Mouse (Mus musculus) T-cell, adult 2 months (primary cell): ENCODE measurements around the gene Best3.

Source experiments
- DNase-seq: peaks from one replicate; pipeline ENCODE4 v3.0.0; 2022; ENCODE audit warnings: low spot score

Best3 gene

DNA sequence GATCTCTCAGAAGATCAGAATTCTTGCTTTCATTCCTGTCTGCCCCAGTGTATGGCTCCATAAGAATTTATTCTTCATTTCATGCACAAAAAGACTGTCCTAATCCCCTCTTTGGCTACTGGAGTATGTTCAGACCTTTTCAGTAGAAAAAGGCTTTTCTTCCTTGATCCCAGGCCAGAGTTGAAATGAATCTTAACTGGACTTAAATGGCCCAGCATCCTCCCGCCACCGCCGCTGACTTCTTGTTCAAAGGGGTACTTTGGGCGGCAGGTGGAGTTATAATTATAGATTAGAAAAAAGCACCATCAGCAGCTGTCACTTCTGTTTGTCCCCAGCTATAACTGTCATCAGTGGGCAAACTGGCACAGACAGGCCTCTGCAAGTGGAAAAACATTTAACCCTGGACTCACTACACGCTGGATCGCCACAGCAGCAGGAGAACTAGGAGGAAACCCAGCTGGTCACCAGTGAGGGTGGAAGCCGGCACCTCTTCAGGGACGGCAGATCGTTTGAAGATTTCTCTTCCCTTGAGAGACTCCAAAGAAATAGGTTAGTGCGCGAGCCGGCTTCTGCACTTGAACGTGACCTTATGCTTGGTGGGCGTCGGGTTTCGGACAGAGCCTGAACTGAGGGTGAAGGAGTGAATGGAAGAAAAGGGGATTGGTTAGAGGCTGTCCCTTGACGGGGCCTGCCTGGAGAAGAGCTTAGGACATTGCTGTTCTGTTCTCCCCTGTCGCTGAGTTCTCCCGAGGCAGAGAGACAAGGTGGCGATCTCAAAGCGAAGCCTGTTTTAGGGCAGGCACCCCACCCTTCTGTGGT lies at the start of gene Best3:
Best3 (plus strand) TSS at position 51 of the 819 bp plus-strand sequence.
- no peak for DNase-seq

DNA sequence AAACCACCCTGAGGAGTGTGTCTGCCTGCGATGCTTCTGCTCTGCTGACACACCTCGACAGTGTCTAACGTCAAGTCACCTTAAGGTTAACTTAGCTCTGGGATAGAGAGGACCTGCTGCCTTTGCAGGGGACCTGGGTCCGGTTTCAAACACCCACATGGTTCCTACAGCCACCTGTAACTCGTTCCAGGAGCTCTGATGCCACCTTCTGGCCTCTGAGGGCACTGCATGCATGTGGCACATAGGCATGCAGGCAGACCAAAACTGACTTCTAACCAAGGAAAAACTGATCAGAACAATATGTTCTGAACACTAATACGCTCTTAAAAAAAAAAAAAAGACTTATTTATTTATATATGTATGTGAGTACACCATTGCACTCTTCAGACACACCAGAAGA lies 43.1 kb upstream of the Best3 start:
- peak; percentile 42 for DNase-seq

DNA sequence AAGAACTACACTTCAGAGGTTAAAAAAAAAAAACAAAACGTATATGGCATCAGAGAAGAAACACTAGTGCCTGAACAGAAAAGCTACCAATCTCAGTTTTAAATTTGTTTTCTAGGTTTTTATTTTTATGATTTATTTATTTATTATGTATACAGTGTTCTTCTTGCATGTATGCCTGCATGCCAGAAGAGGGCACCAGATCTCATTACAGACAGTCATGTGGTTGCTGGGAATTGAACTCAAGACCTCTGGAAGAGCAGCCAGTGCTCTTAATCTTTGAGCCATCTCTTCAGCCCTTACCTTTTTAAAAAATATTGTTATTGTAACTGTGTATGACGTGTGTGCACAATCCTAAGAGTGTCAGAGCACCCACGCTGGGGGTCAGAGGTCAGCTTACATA lies 42.0 kb upstream of the Best3 start:
- no peak for DNase-seq

DNA sequence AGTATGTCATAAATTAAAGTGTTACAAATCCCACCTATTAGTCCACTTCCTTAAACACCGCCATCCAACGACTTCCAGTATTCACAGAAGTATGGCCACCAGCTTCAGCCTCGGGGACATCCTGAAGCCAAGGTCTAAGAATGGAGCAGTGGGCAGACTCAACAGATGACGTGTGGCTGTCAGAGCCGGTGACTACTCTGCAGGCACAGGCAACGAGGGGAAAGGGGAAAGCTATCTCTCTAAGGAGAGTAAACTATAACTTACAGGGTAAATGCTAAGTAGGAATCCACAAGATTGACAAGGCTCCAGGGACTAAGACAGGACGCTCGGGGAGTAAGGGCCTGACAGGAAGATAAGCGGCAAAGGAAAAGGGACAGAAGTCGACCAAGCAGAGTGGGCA lies 41.2 kb upstream of the Best3 start:
- DNase-seq = no peak

DNA sequence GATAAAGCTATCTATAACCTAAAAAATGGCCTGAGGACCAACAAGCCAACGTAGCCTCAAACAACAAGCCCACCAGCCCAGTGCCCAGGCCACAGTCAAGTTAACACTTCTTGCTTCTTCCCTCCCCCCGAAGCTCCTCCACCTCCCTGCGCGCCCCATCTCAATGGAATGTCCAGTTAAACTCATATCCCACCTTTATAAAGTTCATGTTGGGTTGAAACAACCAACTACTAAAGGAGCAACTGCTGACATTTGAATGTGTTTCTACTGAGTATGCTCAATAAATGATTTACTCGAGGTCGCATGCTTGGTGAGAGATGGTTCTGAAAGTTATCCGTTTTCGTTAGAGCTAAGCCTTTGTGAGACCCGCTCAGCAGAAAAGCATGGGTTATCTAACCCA lies 37.7 kb upstream of the Best3 start:
- DNase-seq = no peak

DNA sequence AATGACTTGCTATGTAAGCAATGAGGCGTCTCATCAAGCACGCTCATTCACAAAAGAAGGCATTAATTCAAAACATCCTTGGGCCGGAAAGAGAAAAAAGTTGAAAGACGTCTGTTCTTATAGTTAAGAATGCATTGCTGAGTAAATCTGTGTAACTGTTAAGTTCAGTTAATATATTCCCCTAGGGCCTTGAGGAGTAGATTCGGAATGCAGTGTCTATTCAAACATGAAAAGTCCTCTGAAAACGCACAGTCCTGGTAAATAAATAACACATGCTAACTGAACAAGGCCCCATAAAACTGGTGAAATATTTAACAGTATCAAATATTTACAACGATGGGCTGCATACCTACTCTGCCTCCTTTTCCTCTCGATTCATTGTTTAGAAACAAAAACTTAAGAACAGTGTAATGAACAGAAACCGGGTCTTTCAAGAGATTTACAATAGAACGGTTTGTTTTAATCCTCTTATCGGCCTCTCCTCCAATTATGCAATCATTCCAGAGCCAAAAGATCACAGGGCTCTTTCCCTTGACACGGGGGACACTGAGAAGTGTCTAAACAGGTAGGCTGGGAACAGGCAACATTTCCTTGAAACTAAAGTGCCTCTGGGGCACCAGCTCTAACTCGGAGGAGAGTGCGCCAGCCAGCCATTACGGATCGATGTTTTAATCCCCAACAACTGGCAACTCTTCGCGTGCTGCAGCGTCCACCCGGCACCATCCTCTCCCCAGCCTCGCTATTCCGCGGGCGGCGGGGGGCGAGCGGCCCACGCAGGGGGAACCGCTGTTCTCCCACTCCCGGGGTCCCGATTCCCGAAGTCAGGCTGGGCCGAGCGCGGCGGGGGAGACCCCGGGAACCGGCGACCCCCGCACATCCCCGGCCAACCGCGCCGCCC lies 36.8 kb upstream of the Best3 start:
- DNase-seq = peak; percentile 35

DNA sequence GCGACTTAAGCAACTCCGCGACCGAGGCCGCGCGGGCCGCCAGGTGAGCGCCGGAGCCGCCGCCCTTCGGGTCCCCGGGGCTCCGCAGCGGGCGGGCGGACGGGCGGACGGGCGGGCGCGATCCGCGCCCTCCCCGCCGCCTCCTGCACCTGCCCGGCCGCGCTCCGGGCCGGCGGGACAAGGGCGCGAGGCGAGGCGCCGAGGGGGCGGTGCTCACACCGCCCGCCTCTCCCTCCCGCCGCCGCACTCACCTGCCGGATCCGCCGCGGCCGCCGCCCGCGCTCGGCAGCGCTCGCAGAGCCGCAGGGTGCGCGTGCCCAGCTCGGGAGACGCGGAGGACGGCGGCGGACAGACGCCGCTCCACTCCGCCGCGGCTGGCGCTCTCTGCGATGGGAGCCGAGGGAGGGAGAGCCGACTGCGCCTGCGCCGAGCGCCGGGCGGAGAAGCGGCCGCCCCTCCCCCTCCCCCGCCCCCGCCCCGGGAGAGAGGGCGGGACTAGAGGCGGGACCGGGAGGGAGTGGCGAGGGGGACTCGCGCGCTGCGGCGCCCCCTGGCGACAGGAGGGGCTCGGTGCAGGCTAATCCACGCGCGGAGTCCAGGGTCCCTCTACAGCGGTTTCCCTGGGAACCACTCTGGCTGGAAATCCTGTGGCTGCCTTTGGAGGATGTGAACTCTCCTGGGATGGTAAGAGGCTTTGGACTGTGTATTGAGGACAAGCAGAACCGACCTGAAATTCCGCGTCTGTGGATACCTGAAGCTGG lies 35.9 kb upstream of the Best3 start, which contains the start of gene Rab3ip:
Rab3ip (minus strand) TSS at position 761 of the 761 bp plus-strand sequence.
- DNase-seq = peak; percentile 88

DNA sequence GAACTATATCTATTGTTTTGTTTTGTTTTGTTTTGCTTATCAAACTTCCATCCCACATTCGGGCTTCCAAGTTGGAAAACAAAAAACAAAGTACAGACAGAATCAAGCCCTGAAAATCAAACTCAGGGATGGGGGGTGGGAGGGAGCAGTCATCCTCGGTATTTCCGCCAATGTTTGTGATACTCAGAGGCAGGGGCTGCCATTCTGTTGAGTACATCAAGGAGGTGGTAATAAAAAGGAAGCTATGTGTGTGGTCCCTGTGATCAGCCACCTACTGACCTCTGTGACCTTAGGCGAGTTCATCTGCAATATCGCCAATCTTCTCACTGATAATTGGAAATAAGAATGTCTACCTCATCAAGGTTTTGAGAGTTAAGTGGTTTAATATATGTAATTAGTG lies 35.2 kb upstream of the Best3 start:
- DNase-seq = no peak

DNA sequence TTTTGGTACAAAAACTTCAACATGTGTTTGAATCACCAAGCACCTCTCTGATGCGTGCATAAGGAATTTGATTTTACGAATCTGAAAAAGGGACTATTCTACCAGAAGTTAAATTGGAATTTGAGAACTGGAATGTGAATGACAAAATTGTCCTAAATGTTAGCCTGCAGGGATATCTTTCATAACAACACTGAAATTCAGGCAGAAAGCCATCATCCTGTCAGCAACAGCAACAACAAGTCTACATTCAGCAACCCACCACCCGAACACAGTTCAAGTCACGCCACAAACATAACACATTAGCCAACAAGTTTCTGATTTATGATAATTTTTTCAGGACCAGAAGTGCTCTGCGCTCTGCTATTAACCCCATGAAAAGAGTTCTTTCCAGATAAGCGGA lies 30.9 kb upstream of the Best3 start:
- DNase-seq = no peak

DNA sequence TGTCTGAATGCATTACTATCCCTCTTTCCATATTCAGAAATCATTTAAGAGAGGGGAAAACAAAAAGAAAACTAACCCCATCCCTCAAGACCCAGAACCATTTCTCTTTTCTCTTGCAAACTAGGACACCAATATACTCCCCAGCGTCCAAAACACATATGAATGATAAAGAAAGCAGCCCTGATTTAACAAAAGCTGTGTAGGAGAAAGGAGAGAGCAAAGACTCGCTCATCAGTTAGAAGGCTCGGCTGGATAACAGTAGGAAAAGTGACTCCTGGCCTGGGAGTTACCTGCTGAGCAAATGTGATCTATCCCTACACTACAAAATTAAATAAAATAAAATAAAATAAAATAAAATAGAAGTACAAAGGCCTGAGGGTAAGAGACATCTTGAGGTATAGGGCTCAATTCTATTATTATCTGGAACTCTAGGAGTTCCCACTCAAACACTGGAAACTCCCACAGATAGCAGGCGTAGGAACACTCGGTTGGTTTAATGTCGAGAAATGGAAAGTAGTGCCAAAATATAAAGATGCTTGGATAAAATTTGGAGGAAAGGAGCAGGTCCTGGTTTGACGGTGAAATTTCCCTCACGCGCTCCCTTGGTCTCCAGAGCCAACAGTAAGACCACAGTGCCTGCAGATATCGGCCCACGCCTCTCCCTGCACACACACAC lies 29.5 kb upstream of the Best3 start:
- no peak for DNase-seq

DNA sequence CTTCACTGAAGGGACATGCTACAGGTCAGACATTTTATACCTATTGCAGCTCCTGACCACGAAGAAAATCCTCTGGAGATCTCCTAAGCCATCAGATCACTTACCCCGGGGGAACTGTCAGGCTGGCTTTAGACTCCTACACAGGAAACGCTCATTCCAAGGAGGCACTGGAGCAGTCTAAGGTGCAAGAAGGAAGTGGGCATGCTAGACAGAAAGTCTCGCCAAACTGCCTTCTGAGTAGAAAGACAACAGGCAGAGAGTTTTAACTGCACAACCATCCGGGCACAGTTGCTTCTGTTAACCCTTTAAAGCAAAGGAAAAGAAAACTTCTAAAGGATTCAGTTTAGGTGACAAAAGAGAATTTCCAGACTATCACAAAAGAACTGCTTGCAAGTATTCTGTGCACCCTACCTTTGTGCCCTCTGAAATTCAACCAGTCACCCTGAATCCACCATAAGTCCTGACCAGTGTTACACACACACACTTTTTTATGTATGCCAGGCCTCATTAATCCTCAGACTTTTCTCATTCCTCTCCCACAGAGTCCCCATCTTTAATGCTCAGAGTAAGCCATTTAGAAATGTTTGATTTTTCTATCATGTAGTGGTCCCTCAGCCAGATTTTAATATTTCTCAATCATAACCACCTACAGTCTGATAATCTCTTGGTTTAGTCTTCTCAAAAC lies 28.1 kb upstream of the Best3 start:
- DNase-seq = no peak

DNA sequence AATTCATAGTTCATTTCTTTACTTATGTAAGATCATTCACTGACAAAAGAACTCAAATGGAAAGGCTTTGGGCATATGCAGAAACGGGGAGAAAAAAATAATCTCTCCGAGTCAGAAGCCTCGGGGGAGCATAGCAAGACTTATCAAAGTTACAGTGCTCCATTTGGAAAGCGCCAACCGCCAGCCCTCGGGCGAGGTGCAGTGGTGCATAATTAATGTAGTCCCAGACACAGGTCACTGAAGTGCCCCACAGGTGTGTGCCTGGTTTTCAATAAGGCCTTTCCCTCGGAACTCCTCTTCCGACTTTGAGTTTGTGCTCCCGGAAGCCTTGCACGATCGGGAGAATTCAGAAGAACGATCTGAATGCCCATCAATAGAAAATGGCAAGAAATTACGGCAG lies 24.0 kb upstream of the Best3 start:
- no peak for DNase-seq

DNA sequence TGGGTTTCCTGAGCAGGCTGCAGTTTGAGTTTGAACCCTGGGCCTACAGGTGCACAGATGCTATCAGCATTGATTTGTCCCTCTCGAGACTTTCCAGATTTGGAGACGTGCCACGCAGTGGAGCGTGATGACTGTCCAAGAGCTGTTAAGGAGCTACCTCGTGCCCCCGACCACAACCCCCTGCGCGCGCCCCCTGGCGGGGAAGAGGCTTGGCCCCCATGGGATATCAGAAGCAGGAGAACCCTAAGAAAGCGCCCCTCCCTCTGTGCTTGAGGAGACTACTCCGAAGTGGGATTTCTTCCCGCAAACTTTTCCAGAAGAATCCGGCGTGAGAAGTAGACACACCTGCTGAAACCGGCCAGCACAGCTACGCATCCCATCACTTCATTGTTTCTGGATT lies 23.3 kb upstream of the Best3 start:
- peak; percentile 12 for DNase-seq

DNA sequence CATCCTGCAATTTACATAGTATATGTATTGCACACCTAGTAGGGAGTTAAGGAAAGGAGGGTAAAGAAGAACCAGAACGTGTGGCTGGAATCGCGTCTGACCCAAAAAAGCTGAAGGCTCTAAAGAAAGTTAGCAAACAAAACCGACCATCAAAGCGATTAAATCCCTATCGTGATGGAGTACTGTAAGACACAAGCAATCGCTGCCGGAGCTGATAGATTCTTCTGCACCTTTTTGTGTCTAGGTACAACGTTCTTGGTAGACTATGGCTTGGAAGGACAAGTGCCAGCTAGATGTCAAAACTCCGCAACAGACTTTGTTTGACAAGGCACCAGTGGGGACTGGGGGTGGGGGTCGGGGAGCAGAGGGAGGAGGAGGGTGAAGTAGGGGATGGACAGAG lies 22.0 kb upstream of the Best3 start:
- DNase-seq = no peak

DNA sequence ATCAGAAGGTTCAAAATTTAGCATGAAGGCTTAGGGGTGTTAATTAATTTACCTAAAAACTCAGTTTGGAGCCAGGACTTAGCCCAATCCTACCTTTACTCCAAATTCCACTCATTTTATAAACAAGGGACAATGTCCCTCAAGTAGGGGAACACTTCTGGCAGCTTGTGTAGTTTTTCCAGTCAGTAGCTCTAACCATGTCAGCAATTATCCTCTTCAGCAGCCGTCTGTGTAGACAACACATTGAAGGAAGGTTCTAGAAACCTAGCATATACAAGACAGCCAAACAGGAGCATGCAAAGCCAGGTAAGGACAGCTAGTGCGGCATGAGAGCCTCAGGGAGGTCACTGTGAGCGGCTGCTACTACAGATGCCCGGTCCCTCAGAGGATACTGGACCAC lies 21.5 kb upstream of the Best3 start:
- no peak for DNase-seq

DNA sequence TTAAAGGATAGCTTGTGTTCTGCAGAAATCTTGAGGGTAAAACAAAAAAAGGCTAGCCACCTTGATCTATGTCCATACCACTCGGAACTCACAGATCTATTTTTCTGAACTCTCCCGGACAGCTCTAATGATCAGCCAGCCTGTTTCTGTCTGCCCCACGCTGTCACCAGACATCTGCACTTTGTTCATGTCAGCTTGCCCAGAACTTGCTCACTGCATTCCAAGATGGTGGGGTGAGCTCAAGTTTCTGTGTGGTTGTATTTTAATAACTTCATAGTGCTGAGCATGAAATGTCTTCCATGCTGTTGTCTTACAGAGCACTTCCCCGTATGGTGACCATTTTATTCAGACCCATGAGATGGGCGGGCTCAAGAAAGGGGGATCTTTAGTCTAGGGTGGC lies 20.8 kb upstream of the Best3 start:
- no peak for DNase-seq

DNA sequence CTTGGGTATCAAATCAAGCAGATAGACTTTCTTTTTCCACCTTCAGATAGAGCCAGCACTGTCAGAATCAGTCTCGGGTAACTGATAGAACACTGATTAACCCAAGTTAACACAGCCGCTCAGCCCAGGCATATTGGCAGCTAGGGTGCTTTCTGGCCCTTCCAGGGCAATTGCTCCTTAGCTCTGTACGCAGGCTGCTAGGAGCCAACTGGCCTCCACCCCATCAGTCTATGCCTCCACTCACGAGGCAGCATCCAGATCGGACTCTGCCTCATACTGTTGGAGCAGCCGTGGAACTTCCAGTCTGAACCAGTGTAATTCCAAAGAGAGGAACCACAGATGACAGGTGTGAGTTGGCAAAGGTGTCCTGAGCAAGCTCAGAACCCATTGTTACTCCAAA lies 20.0 kb upstream of the Best3 start:
- no peak for DNase-seq

DNA sequence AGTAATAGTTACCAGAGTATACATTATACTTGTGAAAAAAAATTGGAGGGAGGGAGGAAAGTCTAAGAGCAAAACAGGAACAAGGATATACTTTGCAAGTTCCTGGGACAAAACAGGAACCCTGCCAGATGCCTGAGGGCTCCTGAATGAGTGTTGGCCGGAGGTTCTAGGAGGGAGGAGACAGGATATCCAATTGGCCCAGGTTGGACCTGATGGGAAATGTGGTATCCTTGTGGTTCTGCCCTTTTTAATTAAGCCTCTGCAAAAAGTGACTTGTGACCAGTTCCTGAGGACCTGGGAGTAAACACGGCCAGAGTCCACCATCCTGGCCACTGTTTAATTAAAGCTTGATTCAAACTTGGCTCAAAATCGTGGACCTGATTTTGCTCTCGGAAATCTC lies 17.4 kb upstream of the Best3 start:
- DNase-seq = no peak

DNA sequence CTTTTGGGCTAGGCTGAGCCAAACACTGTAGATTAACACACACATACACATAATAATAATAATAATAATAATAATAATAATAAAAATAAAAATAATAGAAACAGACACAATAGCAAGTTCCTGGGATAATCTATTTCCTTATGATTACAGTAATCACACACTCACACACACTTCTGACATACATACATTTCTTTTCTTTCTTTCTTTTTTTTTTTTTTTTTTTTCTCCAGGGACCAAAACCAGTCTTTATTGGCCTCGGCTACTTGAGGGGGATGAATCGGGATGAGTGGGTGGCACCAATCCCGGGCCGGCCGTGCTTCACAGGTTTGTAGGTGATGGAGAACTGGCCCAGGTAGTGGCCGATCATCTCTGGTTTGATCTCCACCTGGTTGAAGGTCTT lies 13.6 kb upstream of the Best3 start, which contains the start of gene Gm10271:
Gm10271 (minus strand) TSS at position 101 of the 400 bp plus-strand sequence.
- no peak for DNase-seq

DNA sequence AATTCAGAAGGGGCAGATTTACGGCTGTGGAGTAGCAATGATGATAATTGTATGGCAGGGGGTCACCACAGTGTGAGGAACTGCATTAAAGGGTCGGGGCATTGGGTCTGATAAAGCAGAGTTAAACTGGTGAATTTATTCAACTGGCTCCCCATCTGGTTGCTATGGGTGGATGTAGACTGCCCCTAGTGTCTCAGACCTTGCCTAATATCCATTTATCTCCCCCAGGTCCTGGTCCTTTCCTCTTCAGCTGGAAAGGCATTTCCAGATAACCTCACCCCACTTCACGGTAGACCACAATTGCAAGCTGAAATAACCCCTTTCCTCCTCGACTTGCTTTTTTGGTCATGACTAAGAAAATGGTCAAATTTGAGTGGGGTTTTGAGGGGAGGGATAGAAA lies 8.7 kb upstream of the Best3 start:
- DNase-seq = no peak

DNA sequence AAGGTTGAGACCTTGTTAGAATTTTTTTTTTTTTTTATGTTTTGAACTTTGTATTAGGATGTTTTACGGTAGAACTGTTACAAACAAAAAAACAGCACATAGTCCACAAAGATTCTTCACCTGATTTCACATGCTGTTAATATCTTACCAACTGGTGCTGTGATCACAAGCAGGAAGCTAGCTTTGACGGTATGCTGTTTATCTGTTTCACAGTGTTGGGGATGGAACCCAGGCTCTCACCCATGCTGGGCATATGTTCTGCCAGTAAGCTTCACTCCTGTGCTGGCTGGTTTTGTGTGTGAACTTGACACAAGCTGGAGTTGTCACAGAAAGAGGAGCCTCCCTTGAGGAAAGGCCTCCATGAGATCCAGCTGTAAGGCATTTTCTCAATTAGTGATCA lies 8.3 kb upstream of the Best3 start:
- DNase-seq = no peak
